23 mouse cellular contexts compared by ENCODE assay signal in genomic region chr5:139521987-139522386, GRCm38 (mm10). TPM values are rescaled to one million over a fixed set of nuclear protein-coding genes. Genes with fewer than 3 reads are reported as not detected.
DNase-seq lines count a peak whose midpoint lies in the region; ATAC-seq lines count a peak whose summit lies in the region.
"Had no signal": no experiment of that assay in that cellular context is flagged by ENCODE, and none has a peak within 500 bp of the region (broad histone marks: within the 10 kb centered on the region; RNA-seq: fewer than 3 reads in every experiment).

No protein-coding gene starts in this region.

- peaks cover 16% of the 10 kb centered on the region for H3K27me3 ChIP-seq in hindbrain, embryonic 11.5 days (ENCODE audit: control insufficient read depth, insufficient read depth, low read length)
- H3K27me3 ChIP-seq in hindbrain, embryonic 12.5 days, result peaks cover 74% of the 10 kb centered on the region
- H3K27me3 ChIP-seq in embryonic facial prominence, embryonic 11.5 days (ENCODE audit: control insufficient read depth, insufficient read depth, low read length), result no peaks in the 10 kb centered on the region
- peaks cover 12% of the 10 kb centered on the region; the same call in 1 of the 2 replicates for H3K27me3 ChIP-seq in neural tube, embryonic 11.5 days (ENCODE audit: control insufficient read depth, insufficient read depth, low read length)
- peaks cover 7% of the 10 kb centered on the region; the same call in 1 of the 2 replicates for H3K27me3 ChIP-seq in forebrain, embryonic 14.5 days (replicated peaks; ENCODE audit: control insufficient read depth, insufficient read depth, low read length)

- H3K4me1 ChIP-seq in hindbrain, embryonic 11.5 days (replicated peaks; ENCODE audit: control insufficient read depth, insufficient read depth, low read length), result no peaks in the 10 kb centered on the region
- H3K4me1 ChIP-seq in hindbrain, embryonic 12.5 days, result no peaks in the 10 kb centered on the region; the same call in 1 of the 2 replicates
- H3K4me1 ChIP-seq in embryonic facial prominence, embryonic 11.5 days (ENCODE audit: control insufficient read depth, insufficient read depth, low read length), result no peaks in the 10 kb centered on the region
- no peaks in the 10 kb centered on the region for H3K4me1 ChIP-seq in neural tube, embryonic 11.5 days (ENCODE audit: control insufficient read depth, insufficient read depth, low read length)
- no peaks in the 10 kb centered on the region for H3K4me1 ChIP-seq in forebrain, embryonic 14.5 days (ENCODE audit: control insufficient read depth, insufficient read depth, low read length)

- WGBS in hindbrain, embryonic 11.5 days, result 69% methylated on average over 10 of the region's 10 CpGs
- 65% methylated on average over 10 of the region's 10 CpGs for WGBS in hindbrain, embryonic 12.5 days
- 46% methylated on average over 10 of the region's 10 CpGs for WGBS in embryonic facial prominence, embryonic 11.5 days
- WGBS in neural tube, embryonic 11.5 days, result 56% methylated on average over 10 of the region's 10 CpGs
- WGBS in forebrain, embryonic 14.5 days, result 82% methylated on average over 10 of the region's 10 CpGs

- DNase-seq in hindbrain, embryonic 11.5 days (ENCODE audit: low spot score), result peak; percentile 31
- peak; percentile 47 for DNase-seq in embryonic facial prominence, embryonic 11.5 days (ENCODE audit: low spot score)
- DNase-seq in forelimb bud, embryonic 11.5 days (ENCODE audit: low read depth, low spot score), result peak; percentile 70
- DNase-seq in neural tube, embryonic 11.5 days (ENCODE audit: low spot score), result peak; percentile 57
- DNase-seq in kidney, postnatal 4 days, result no peak
- no peak for DNase-seq in forebrain, embryonic 14.5 days (ENCODE audit: low spot score)
- DNase-seq: adrenal gland, postnatal 14 days; cerebellum, adult 9-10 months; gastrocnemius, postnatal 36 days; kidney, adult 11 months; lung, embryonic 14.5 days; midbrain, embryonic 14.5 days; right cerebral cortex, adult 18-20 months; right cerebral cortex, postnatal 4 days; thymus, adult 2 months; thymus, postnatal 4 days had no signal

- H3K27ac ChIP-seq in hindbrain, embryonic 11.5 days (ENCODE audit: low read depth, low read length), result no peak overlapping the region
- H3K27ac ChIP-seq in hindbrain, embryonic 12.5 days, result no peak overlapping the region
- H3K27ac ChIP-seq in embryonic facial prominence, embryonic 11.5 days (replicated peaks; ENCODE audit: low read depth, low read length), result no peak overlapping the region; the same call in 1 of the 2 replicates
- peak overlapping the region; percentile 21; the same call in 1 of the 2 replicates for H3K27ac ChIP-seq in neural tube, embryonic 11.5 days (ENCODE audit: low read depth, low read length)
- no peak overlapping the region for H3K27ac ChIP-seq in forebrain, embryonic 14.5 days (ENCODE audit: low read depth, low read length)
- H3K27ac ChIP-seq: limb, embryonic 15.5 days; liver, embryonic 14.5 days had no signal

- H3K4me3 ChIP-seq in hindbrain, embryonic 11.5 days (ENCODE audit: low read depth, low read length), result no peak overlapping the region
- no peak overlapping the region for H3K4me3 ChIP-seq in hindbrain, embryonic 12.5 days
- no peak overlapping the region for H3K4me3 ChIP-seq in embryonic facial prominence, embryonic 11.5 days (ENCODE audit: low read depth, low read length)
- H3K4me3 ChIP-seq in neural tube, embryonic 11.5 days (ENCODE audit: low read depth, low read length), result no peak overlapping the region
- H3K4me3 ChIP-seq in forebrain, embryonic 14.5 days (ENCODE audit: low read depth, low read length), result no peak overlapping the region
- H3K4me3 ChIP-seq: limb, embryonic 15.5 days; megakaryocyte, embryonic 14.5 days had no signal

- no peaks in the 10 kb centered on the region for H3K9me3 ChIP-seq in hindbrain, embryonic 11.5 days (ENCODE audit: control insufficient read depth, low read length)
- H3K9me3 ChIP-seq in hindbrain, embryonic 12.5 days (replicated peaks), result no peaks in the 10 kb centered on the region
- no peaks in the 10 kb centered on the region for H3K9me3 ChIP-seq in embryonic facial prominence, embryonic 11.5 days (replicated peaks; ENCODE audit: control insufficient read depth, low read length)
- H3K9me3 ChIP-seq in neural tube, embryonic 11.5 days (ENCODE audit: control insufficient read depth, low read length), result no peaks in the 10 kb centered on the region
- H3K9me3 ChIP-seq in forebrain, embryonic 14.5 days (replicated peaks; ENCODE audit: control insufficient read depth, low read length), result no peaks in the 10 kb centered on the region
- H3K9me3 ChIP-seq: limb, embryonic 15.5 days had no signal

- H3K9ac ChIP-seq in hindbrain, embryonic 11.5 days (ENCODE audit: low read depth, low read length), result no peak overlapping the region
- H3K9ac ChIP-seq in hindbrain, embryonic 12.5 days, result no peak overlapping the region
- H3K9ac ChIP-seq in embryonic facial prominence, embryonic 11.5 days (replicated peaks; ENCODE audit: low read length), result no peak overlapping the region
- no peak overlapping the region for H3K9ac ChIP-seq in neural tube, embryonic 11.5 days (ENCODE audit: low read length)
- no peak overlapping the region for H3K9ac ChIP-seq in forebrain, embryonic 14.5 days (ENCODE audit: low read length)
- H3K9ac ChIP-seq: limb, embryonic 15.5 days; liver, embryonic 14.5 days; lung, embryonic 14.5 days had no signal

- H3K36me3 ChIP-seq in hindbrain, embryonic 11.5 days (ENCODE audit: control insufficient read depth, insufficient read depth, low read length), result no peaks in the 10 kb centered on the region
- no peaks in the 10 kb centered on the region for H3K36me3 ChIP-seq in hindbrain, embryonic 12.5 days
- H3K36me3 ChIP-seq in embryonic facial prominence, embryonic 11.5 days (replicated peaks; ENCODE audit: control insufficient read depth, insufficient read depth, low read depth, low read length), result no peaks in the 10 kb centered on the region
- H3K36me3 ChIP-seq in neural tube, embryonic 11.5 days (ENCODE audit: control insufficient read depth, insufficient read depth, low read length), result no peaks in the 10 kb centered on the region
- H3K36me3 ChIP-seq in forebrain, embryonic 14.5 days (ENCODE audit: control insufficient read depth, insufficient read depth, low read length), result no peaks in the 10 kb centered on the region
- H3K36me3 ChIP-seq: limb, embryonic 15.5 days had no signal

- no peak for ATAC-seq in hindbrain, embryonic 11.5 days (ENCODE audit: low FRiP score)
- ATAC-seq in hindbrain, embryonic 12.5 days (ENCODE audit: low FRiP score), result no peak
- ATAC-seq in embryonic facial prominence, embryonic 11.5 days (replicated peaks; ENCODE audit: insufficient number of reproducible peaks, low FRiP score, low TSS enrichment, low read depth), result no peak; the same call in 1 of the 2 replicates
- no peak for ATAC-seq in neural tube, embryonic 11.5 days (ENCODE audit: insufficient read depth, low FRiP score, low TSS enrichment)
- no peak for ATAC-seq in forebrain, embryonic 14.5 days

- H3K4me2 ChIP-seq in hindbrain, embryonic 11.5 days (replicated peaks; ENCODE audit: low read depth, low read length), result no peak overlapping the region
- H3K4me2 ChIP-seq in hindbrain, embryonic 12.5 days (replicated peaks), result no peak overlapping the region
- peak overlapping the region; percentile 7; the same call in 1 of the 2 replicates for H3K4me2 ChIP-seq in embryonic facial prominence, embryonic 11.5 days (ENCODE audit: low read depth, low read length)
- H3K4me2 ChIP-seq in neural tube, embryonic 11.5 days (ENCODE audit: low read depth), result no peak overlapping the region
- H3K4me2 ChIP-seq in forebrain, embryonic 14.5 days (ENCODE audit: low read length), result no peak overlapping the region
- H3K4me2 ChIP-seq: limb, embryonic 15.5 days; lung, embryonic 14.5 days had no signal

RNA-seq across cellular contexts. Expression of gene Uncx, which starts 21.3 kb away (rescaled TPM):
- 57.9 and 66.8 TPM in 2 replicates for polyA plus RNA-seq in hindbrain, embryonic 11.5 days (2014; fragmentation: Nextera tagmentation; extraction: Ambion mirVana)
- 97.3 and 99.4 TPM in 2 replicates for polyA plus RNA-seq in hindbrain, embryonic 12.5 days (2016; fragmentation: Nextera tagmentation; extraction: Ambion mirVana)
- 3.0 and 5.9 TPM in 2 replicates for polyA plus RNA-seq in embryonic facial prominence, embryonic 11.5 days (2014; fragmentation: Nextera tagmentation; extraction: Ambion mirVana)
- 44.9 and 45.2 TPM in 2 replicates for polyA plus RNA-seq in neural tube, embryonic 11.5 days (2014; fragmentation: Nextera tagmentation; extraction: Ambion mirVana)
- 2.3 and 3.5 TPM in 2 replicates for polyA plus RNA-seq in forebrain, embryonic 14.5 days (2014; fragmentation: Nextera tagmentation; extraction: Ambion mirVana)
- polyA plus RNA-seq: heart, embryonic 14.5 days; large intestine, adult 2 months; liver, embryonic 14.5 days; lung, embryonic 14.5 days; stomach, embryonic 16.5 days had no signal

RNA-seq across cellular contexts. Expression of gene Zfand2a, which starts 37.6 kb away (rescaled TPM):
- 6.7 and 8.4 TPM in 2 replicates for polyA plus RNA-seq in hindbrain, embryonic 11.5 days (2014; fragmentation: Nextera tagmentation; extraction: Ambion mirVana)
- 12.0 and 14.6 TPM in 2 replicates for polyA plus RNA-seq in hindbrain, embryonic 12.5 days (2016; fragmentation: Nextera tagmentation; extraction: Ambion mirVana)
- 5.4 and 6.4 TPM in 2 replicates for polyA plus RNA-seq in embryonic facial prominence, embryonic 11.5 days (2014; fragmentation: Nextera tagmentation; extraction: Ambion mirVana)
- 5.4 and 7.9 TPM in 2 replicates for polyA plus RNA-seq in neural tube, embryonic 11.5 days (2014; fragmentation: Nextera tagmentation; extraction: Ambion mirVana)
- polyA plus RNA-seq in forebrain, embryonic 14.5 days (2014; fragmentation: Nextera tagmentation; extraction: Ambion mirVana), result 10.1 and 10.7 TPM in 2 replicates

Comparison
In these comparisons a context has a peak if more than half of its experiments do, and no peak if none do; other contexts are left out.
1. DNase-seq: peak in hindbrain, embryonic 11.5 days (single experiment), embryonic facial prominence, embryonic 11.5 days (single experiment), forelimb bud, embryonic 11.5 days (single experiment) and neural tube, embryonic 11.5 days (single experiment); none in kidney, postnatal 4 days (0 of 2) and forebrain, embryonic 14.5 days (single experiment).